Mouse (Mus musculus): Measurements from ENCODE around the gene Itga5. TPM values are rescaled to one million over a fixed set of nuclear protein-coding genes. Genes with fewer than 3 reads are reported as not detected.

Gene Itga5
- total and polyA plus RNA-seq, 3 experiments = 0.17 to 1.8 (median 0.28) TPM

DNA sequence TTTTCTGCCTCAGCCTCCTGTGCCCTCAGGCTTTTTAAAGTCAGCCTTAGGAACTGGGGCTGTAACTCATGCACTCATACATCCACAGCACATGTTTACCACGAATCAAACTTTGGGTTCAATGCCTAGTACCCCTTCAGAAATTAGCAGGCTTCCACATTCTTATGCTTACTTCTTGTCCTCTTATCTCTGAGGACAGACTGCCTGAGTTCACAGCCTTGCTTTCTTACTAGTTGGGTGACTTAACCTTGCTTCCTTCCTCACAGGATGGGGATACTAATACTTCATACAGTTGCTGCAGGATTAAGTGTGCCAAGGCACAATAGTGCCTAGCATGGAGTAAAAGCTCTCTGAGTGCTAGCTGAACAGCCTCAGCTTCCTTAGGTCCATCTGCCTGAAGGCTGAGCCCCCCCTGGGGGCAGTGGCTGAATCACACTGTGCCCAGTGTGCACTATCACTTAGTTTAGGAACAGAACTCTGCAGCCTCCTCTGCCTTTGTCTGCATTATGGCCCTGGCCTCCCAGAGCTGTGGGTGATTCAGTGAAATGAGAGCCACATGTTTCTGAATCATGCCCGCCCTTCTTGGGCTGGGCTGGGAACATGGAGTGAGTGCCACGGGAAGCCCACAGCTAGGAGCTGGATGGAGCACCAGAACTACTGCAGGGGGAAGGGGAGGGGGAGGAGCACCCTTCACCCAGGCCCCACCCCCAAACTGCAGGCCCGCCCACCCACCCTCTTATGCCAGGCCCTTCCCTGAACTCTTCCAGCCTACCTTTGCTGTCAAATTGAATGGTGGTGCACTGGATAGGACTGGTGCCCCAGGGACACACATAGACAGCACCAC, 8.1 kb downstream of the Itga5 start:
- no peak for TF ChIP-seq ELF1 (IDR thresholded peaks at IDR 0.05; ENCODE audit: low read depth, low read length)
- TF ChIP-seq KAT2A (IDR thresholded peaks at IDR 0.05; ENCODE audit: insufficient replicate concordance, low read length) = no peak
- TF ChIP-seq ETS1 (conservative IDR thresholded peaks at IDR 0.05; ENCODE audit: low read depth, low read length) = no peak
- TF ChIP-seq MEF2A (IDR thresholded peaks at IDR 0.05; ENCODE audit: borderline replicate concordance, low read depth, low read length) = no peak
- peak in 1 of 2 experiments; percentile 6; a peak in 1 of 4 replicates for TF ChIP-seq CTCF (conservative IDR thresholded peaks at IDR 0.05 in 1 of 2, IDR thresholded peaks at IDR 0.05 in 1 of 2; ENCODE audit: low read depth in 2 of 2, low read length in 2 of 2)
- no peak overlapping the region for H3K4me2 ChIP-seq (ENCODE audit: insufficient read depth, low read depth, poor library complexity, severe bottlenecking)
- dilution Hi-C loops (cut with MboI; ENCODE audit: extremely low pct_ligation_motif_present, extremely low pct_unique_long_range_greater_than_20kb, low sequenced_read_pairs) = no loop called here
- in situ Hi-C loops (cut with MboI; ENCODE audit: low pct_ligation_motif_present, low pct_unique_long_range_greater_than_20kb, low sequenced_read_pairs) = no loop called here
- no peak overlapping the region for H3K9ac ChIP-seq (ENCODE audit: insufficient read depth, low read depth)
- H3K36me3 ChIP-seq (replicated peaks in 1 of 2; ENCODE audit: control insufficient read depth in 1 of 2, insufficient read depth in 1 of 2, low read length in 1 of 2) = no peaks in the 10 kb centered on the region
- H3K9me3 ChIP-seq (replicated peaks; ENCODE audit: low read length) = no peaks in the 10 kb centered on the region
- DNase-seq (ENCODE audit: extremely low read depth) = no peak
- H3K4me3 ChIP-seq (replicated peaks in 1 of 3; ENCODE audit: low read depth in 2 of 3, low read length in 2 of 3, poor library complexity in 1 of 3) = no peak overlapping the region
- no peaks in the 10 kb centered on the region for H3K27me3 ChIP-seq (replicated peaks)
- no peak overlapping the region for H3K27ac ChIP-seq (ENCODE audit: insufficient read depth, low read depth)
- peaks cover 36 to 82% of the 10 kb centered on the region in 2 experiments for H3K4me1 ChIP-seq (ENCODE audit: control insufficient read depth in 1 of 2, insufficient read depth in 2 of 2)
- no peaks in the 10 kb centered on the region for H3K79me2 ChIP-seq (replicated peaks; ENCODE audit: control insufficient read depth, extremely low read depth, insufficient read depth, poor library complexity, severe bottlenecking)

DNA sequence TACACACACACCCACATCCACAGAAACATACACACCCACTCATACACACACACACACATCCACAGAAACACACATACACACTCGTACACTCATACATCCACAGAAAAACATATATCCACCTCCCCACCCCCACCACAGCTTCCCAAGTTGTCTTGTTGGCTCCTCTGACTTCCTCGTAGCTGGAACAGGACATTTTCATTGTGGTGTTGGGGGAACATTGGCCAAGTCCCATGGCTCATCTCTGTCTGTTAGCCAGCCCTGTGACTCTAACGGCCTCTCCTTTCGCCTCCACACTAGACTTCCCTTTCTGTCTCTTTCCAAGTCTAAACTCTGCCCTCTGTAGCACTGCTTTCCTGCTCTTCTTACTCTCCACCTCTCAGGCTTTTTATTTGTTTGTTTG, 8.7 kb downstream of the Itga5 start:
- Histone ChIP-seq H3K36me3 (replicated peaks in 1 of 2; ENCODE audit: control insufficient read depth in 1 of 2, insufficient read depth in 1 of 2, low read length in 1 of 2) (no peaks in the 10 kb centered on the region), H3K4me2 (ENCODE audit: insufficient read depth, low read depth, poor library complexity, severe bottlenecking) (no peak overlapping the region), H3K9ac (ENCODE audit: insufficient read depth, low read depth) (no peak overlapping the region), H3K27ac (ENCODE audit: insufficient read depth, low read depth) (no peak overlapping the region), H3K9me3 (replicated peaks; ENCODE audit: low read length) (no peaks in the 10 kb centered on the region), H3K27me3 (replicated peaks) (no peaks in the 10 kb centered on the region), H3K79me2 (replicated peaks; ENCODE audit: control insufficient read depth, extremely low read depth, insufficient read depth, poor library complexity, severe bottlenecking) (no peaks in the 10 kb centered on the region), H3K4me1 (ENCODE audit: control insufficient read depth in 1 of 2, insufficient read depth in 2 of 2) (peaks cover 36 to 89% of the 10 kb centered on the region in 2 experiments), H3K4me3 (replicated peaks in 1 of 3; ENCODE audit: low read depth in 2 of 3, low read length in 2 of 3, poor library complexity in 1 of 3) (no peak overlapping the region)
- TF ChIP-seq JUND (conservative IDR thresholded peaks at IDR 0.05; ENCODE audit: low read depth, low read length) = no peak
- TF ChIP-seq RCOR1 (conservative IDR thresholded peaks at IDR 0.05; ENCODE audit: low read depth, low read length) = no peak
- TF ChIP-seq SMC3 (IDR thresholded peaks at IDR 0.05; ENCODE audit: low read depth, low read length) = no peak
- TF ChIP-seq E2F4 (IDR thresholded peaks at IDR 0.05; ENCODE audit: insufficient replicate concordance, low read depth, low read length) = no peak
- no peak for TF ChIP-seq MXI1 (IDR thresholded peaks at IDR 0.05; ENCODE audit: low read depth, low read length)
- TF ChIP-seq BHLHE40 (IDR thresholded peaks at IDR 0.05; ENCODE audit: low read depth, low read length) = no peak
- TF ChIP-seq CTCF (conservative IDR thresholded peaks at IDR 0.05 in 1 of 2, IDR thresholded peaks at IDR 0.05 in 1 of 2; ENCODE audit: low read depth in 2 of 2, low read length in 2 of 2) = no peak
- no peak for TF ChIP-seq KAT2A (IDR thresholded peaks at IDR 0.05; ENCODE audit: insufficient replicate concordance, low read length)
- no peak for TF ChIP-seq POLR2A (IDR thresholded peaks at IDR 0.05; ENCODE audit: low read depth, low read length)
- TF ChIP-seq RAD21 (IDR thresholded peaks at IDR 0.05; ENCODE audit: low read depth, low read length) = no peak
- TF ChIP-seq IRF4 (IDR thresholded peaks at IDR 0.05; ENCODE audit: low read depth, low read length) = no peak
- DNase-seq (ENCODE audit: extremely low read depth) = no peak
- dilution Hi-C loops (cut with MboI; ENCODE audit: extremely low pct_ligation_motif_present, extremely low pct_unique_long_range_greater_than_20kb, low sequenced_read_pairs) (no loop called here), in situ Hi-C loops (cut with MboI; ENCODE audit: low pct_ligation_motif_present, low pct_unique_long_range_greater_than_20kb, low sequenced_read_pairs) (no loop called here)
